Mouse (Mus musculus) liver, embryonic 14.5 days (tissue): ENCODE measurements around the gene Pik3r1.

ENCODE experiments used
- CTCF ChIP-seq: IDR thresholded peaks from 2 replicates; pipeline ENCODE4 v1.5.1; 2016; ENCODE audit warnings: antibody characterized with exemption, low read depth, control low read depth
- EP300 ChIP-seq: IDR thresholded peaks from 2 replicates; pipeline ENCODE4 v1.6.1; 2016; ENCODE audit warnings: antibody characterized with exemption, low read depth

GRCm38 (mm10) chr13:101633620-101634019 is 134.4 kb downstream of the Pik3r1 start:
- TF ChIP-seq CTCF (no peak), EP300 (peak; percentile 27; the same call in 1 of the 2 replicates)
